Mouse (Mus musculus) kidney, adult 2 months (tissue): ENCODE measurements around the gene Gapdhs. TPM values are rescaled to one million over a fixed set of nuclear protein-coding genes. Genes with fewer than 3 reads are reported as not detected.
"Not testable (repeated sequence)": the region's sequence is repeated elsewhere in the genome, so short reads cannot be mapped to it uniquely, and the experiment has no call there.

Experiments
- DNase-seq: peaks from one replicate; pipeline ENCODE4 v3.0.0; 2021
- H3K27ac ChIP-seq: fragments of 200-500 bp; 2 replicates; pipeline ENCODE4 v1.5.1; 2012; ENCODE audit warnings: low read depth, low read length, control low read depth, inconsistent platforms; ENCODE audit not compliant: insufficient read depth
- H3K27me3 ChIP-seq: fragments of 200-500 bp; replicated peaks from 2 replicates; pipeline ENCODE4 v1.6.1; 2012; ENCODE audit warnings: mild to moderate bottlenecking, moderate library complexity, low read length, inconsistent platforms; ENCODE audit not compliant: control insufficient read depth, insufficient read depth
- H3K36me3 ChIP-seq: fragments of 200-500 bp; 2 replicates; pipeline ENCODE4 v1.6.1; 2012; ENCODE audit warnings: mild to moderate bottlenecking, moderate library complexity, low read length, inconsistent platforms; ENCODE audit not compliant: control insufficient read depth, insufficient read depth
- H3K4me1 ChIP-seq: fragments of 200-500 bp; 2 replicates; pipeline ENCODE4 v1.6.1; 2011; ENCODE audit warnings: low read length; ENCODE audit not compliant: control insufficient read depth, insufficient read depth
- H3K4me3 ChIP-seq: fragments of 200-500 bp; 2 replicates; pipeline ENCODE4 v1.5.1; 2011; ENCODE audit warnings: mild to moderate bottlenecking, low read depth, low read length, control low read depth; ENCODE audit not compliant: insufficient read depth
- CTCF ChIP-seq: fragments of 200-500 bp; conservative IDR thresholded peaks from 2 replicates; pipeline ENCODE4 v1.5.1; 2011; ENCODE audit warnings: low read depth, mild to moderate bottlenecking, control low read depth, low read length, moderate library complexity, mixed read lengths; ENCODE audit not compliant: insufficient read depth, insufficient read length
- POLR2A ChIP-seq: fragments of 200-500 bp; IDR thresholded peaks from one replicate; pipeline ENCODE4 v1.6.1; 2011; ENCODE audit warnings: low read depth, low read length, control low read depth
- WGBS: fragments of 180-500 bp; shearing (Covaris S2); methylation state at CpG from one replicate; pipeline ENCODE4 v1.1.7; 2018; 5-methylcytosine and 5-hydroxymethylcytosine counted together
- polyA plus RNA-seq: library from polyadenylated mRNA; depleted of rRNA; stranded (reverse); fragments of >200 nt; gene quantifications from 2 replicates; pipeline ENCODE4 v1.2.3, GENCODE M21; 2012

The Gapdhs gene
- polyA plus RNA-seq, 1 experiment: 0.31 TPM

- 25% methylated on average over 4 of the region's 4 CpGs for WGBS
- DNase-seq: peak; percentile 25
- H3K4me3 ChIP-seq: no peak overlapping the region
- H3K4me1 ChIP-seq: no peaks in the 10 kb centered on the region
- H3K27me3 ChIP-seq: no peaks in the 10 kb centered on the region
- no peak overlapping the region for H3K27ac ChIP-seq
- no peaks in the 10 kb centered on the region for H3K36me3 ChIP-seq
- TF ChIP-seq CTCF: no peak
- TF ChIP-seq POLR2A: no peak
Measured at GRCm38 (mm10) chr7:30744022-30744598, 629 bp upstream of the Gapdhs start.

GRCm38 (mm10) chr7:30742570-30742969 lies 911 bp downstream of the Gapdhs start:
- WGBS: 72% methylated on average over 2 of the region's 2 CpGs
- H3K27me3 ChIP-seq, H3K36me3 ChIP-seq, H3K4me1 ChIP-seq, H3K27ac ChIP-seq, DNase-seq, H3K4me3 ChIP-seq: not testable (repeated sequence)

- no peak for DNase-seq
- no peak for TF ChIP-seq CTCF
- TF ChIP-seq POLR2A: no peak
- WGBS: 89% methylated on average over 3 of the region's 3 CpGs
- no peaks in the 10 kb centered on the region for H3K27me3 ChIP-seq
- no peaks in the 10 kb centered on the region for H3K4me1 ChIP-seq
- no peak overlapping the region for H3K27ac ChIP-seq
- H3K36me3 ChIP-seq: no peaks in the 10 kb centered on the region
- no peak overlapping the region for H3K4me3 ChIP-seq
Measured at GRCm38 (mm10) chr7:30736211-30736610, 7.3 kb downstream of the Gapdhs start.

GRCm38 (mm10) chr7:30730064-30730722 lies 13.3 kb downstream of the Gapdhs start:
- H3K4me1 ChIP-seq, H3K27me3 ChIP-seq, DNase-seq, H3K36me3 ChIP-seq: not testable (repeated sequence)
- 16% methylated on average over 20 of the region's 22 CpGs for WGBS
- Histone ChIP-seq H3K27ac (peak overlapping the region; percentile 68; the same call in 1 of the 2 replicates), H3K4me3 (peak overlapping the region; percentile 74)

- Histone ChIP-seq H3K4me3 (peak within 1 kb of the TSS; percentile 74), H3K27me3 (no peaks in the 10 kb centered on the region), H3K27ac (peak within 1 kb of the TSS; percentile 68), H3K36me3 (no peaks in the 10 kb centered on the region), H3K4me1 (no peaks in the 10 kb centered on the region; the same call in 1 of the 2 replicates)
- TF ChIP-seq POLR2A (peak; percentile 33), CTCF (peak; percentile 19; the same call in 1 of the 2 replicates)
- under 1% methylated on average over 60 of the region's 60 CpGs for WGBS
- DNase-seq: peak; percentile 99
Measured at GRCm38 (mm10) chr7:30729396-30730063, 14.0 kb downstream of the Gapdhs start, which contains the start of gene Tmem147. Tmem147 (minus strand) TSS chr7:30729540.

GRCm38 (mm10) chr7:30728739-30729395 lies 14.6 kb downstream of the Gapdhs start:
- TF ChIP-seq POLR2A: no peak
- TF ChIP-seq CTCF: peak; percentile 13; the same call in 1 of the 2 replicates
- Histone ChIP-seq H3K36me3 (no peaks in the 10 kb centered on the region), H3K27me3 (no peaks in the 10 kb centered on the region), H3K4me3 (peak overlapping the region; percentile 74), H3K4me1 (no peaks in the 10 kb centered on the region; the same call in 1 of the 2 replicates), H3K27ac (peak overlapping the region; percentile 53)
- 3% methylated on average over 26 of the region's 26 CpGs for WGBS
- peak; percentile 36 for DNase-seq

- DNase-seq: no peak
- no peaks in the 10 kb centered on the region for H3K27me3 ChIP-seq
- WGBS: 49% methylated on average over 6 of the region's 6 CpGs
- H3K4me1 ChIP-seq: no peaks in the 10 kb centered on the region; the same call in 1 of the 2 replicates
- H3K27ac ChIP-seq: peak overlapping the region; percentile 40
- H3K36me3 ChIP-seq: no peaks in the 10 kb centered on the region
- TF ChIP-seq POLR2A (no peak), CTCF (no peak)
- H3K4me3 ChIP-seq: peak overlapping the region; percentile 23
Measured at GRCm38 (mm10) chr7:30728214-30728613, 15.3 kb downstream of the Gapdhs start.
